Mouse (Mus musculus): ENCODE results near the gene Rrp1. TPM values are rescaled to one million over a fixed set of nuclear protein-coding genes. Genes with fewer than 3 reads are reported as not detected.

Gene Rrp1
- total and polyA plus RNA-seq, 3 experiments, result 273 to 417 TPM; not detected in 1

GRCm38 (mm10) chr10:78458348-78459111, 45.7 kb upstream of the Rrp1 start:
- H3K4me3 ChIP-seq (ENCODE audit: control insufficient read depth in 1 of 2, insufficient read depth in 1 of 2, low read depth in 2 of 2, low read length in 2 of 2), result no peak overlapping the region
- DNase-seq (ENCODE audit: low read depth, low spot score), result no peak
- H3K27me3 ChIP-seq (ENCODE audit: control insufficient read depth in 1 of 2, insufficient read depth in 2 of 2, low read length in 2 of 2), result no peaks in the 10 kb centered on the region
- H3K9ac ChIP-seq (ENCODE audit: control insufficient read depth, low read depth, low read length, poor library complexity, severe bottlenecking), result no peak overlapping the region
- peaks cover 47% of the 10 kb centered on the region for H3K79me2 ChIP-seq (ENCODE audit: control insufficient read depth, insufficient read depth, low read length, poor library complexity)
- H3K4me1 ChIP-seq (ENCODE audit: control insufficient read depth in 1 of 2, insufficient read depth in 2 of 2, low read length in 2 of 2), result peaks cover 0 to 7% of the 10 kb centered on the region in 2 experiments; a peak in 2 of 4 replicates
- peaks cover 0 to under 1% of the 10 kb centered on the region in 2 experiments; a peak in 1 of 4 replicates for H3K36me3 ChIP-seq (ENCODE audit: control insufficient read depth in 1 of 2, insufficient read depth in 2 of 2, low read length in 2 of 2)
- TF ChIP-seq RCOR1 (IDR thresholded peaks at IDR 0.05; ENCODE audit: low read depth, low read length), result no peak
- TF ChIP-seq UBTF (IDR thresholded peaks at IDR 0.05; ENCODE audit: borderline replicate concordance, insufficient read depth, low read depth, low read length), result no peak
- TF ChIP-seq ZKSCAN1 (IDR thresholded peaks at IDR 0.05; ENCODE audit: low read depth, low read length), result no peak
- TF ChIP-seq HCFC1 (IDR thresholded peaks at IDR 0.05; ENCODE audit: low read depth, low read length), result no peak
- no peak for TF ChIP-seq POLR2A (IDR thresholded peaks at IDR 0.05; ENCODE audit: control insufficient read depth in 1 of 2, insufficient read depth in 1 of 2, low read depth in 1 of 2, low read length in 2 of 2, poor library complexity in 1 of 2)
- no peak for TF ChIP-seq NELFE (IDR thresholded peaks at IDR 0.05; ENCODE audit: low read depth, low read length)
- no peak for TF ChIP-seq MAFK (IDR thresholded peaks at IDR 0.05; ENCODE audit: borderline replicate concordance, low read depth, low read length)
- no peak for TF ChIP-seq SMC3 (IDR thresholded peaks at IDR 0.05; ENCODE audit: low read depth, low read length)
- TF ChIP-seq EP300 (IDR thresholded peaks at IDR 0.05; ENCODE audit: low read depth in 1 of 2, low read length in 2 of 2), result no peak
- H3K27ac ChIP-seq (ENCODE audit: control insufficient read depth, low read depth, low read length), result no peak overlapping the region
- H3K9me3 ChIP-seq (replicated peaks; ENCODE audit: insufficient read depth, low read length), result no peaks in the 10 kb centered on the region

GRCm38 (mm10) chr10:78457495-78458347, 44.9 kb upstream of the Rrp1 start:
- TF ChIP-seq TAL1 (IDR thresholded peaks at IDR 0.05; ENCODE audit: low read length) (no peak), KAT2A (conservative IDR thresholded peaks at IDR 0.05; ENCODE audit: low read depth, low read length) (no peak), GATA1 (IDR thresholded peaks at IDR 0.05; ENCODE audit: low read depth, low read length) (no peak), RCOR1 (IDR thresholded peaks at IDR 0.05; ENCODE audit: low read depth, low read length) (no peak), CHD1 (IDR thresholded peaks at IDR 0.05; ENCODE audit: low read depth, low read length) (no peak), USF2 (IDR thresholded peaks at IDR 0.05; ENCODE audit: borderline replicate concordance in 1 of 2, insufficient read depth in 1 of 2, low read depth in 1 of 2, low read length in 2 of 2) (no peak), UBTF (IDR thresholded peaks at IDR 0.05; ENCODE audit: borderline replicate concordance, insufficient read depth, low read depth, low read length) (no peak), ETS1 (IDR thresholded peaks at IDR 0.05; ENCODE audit: low read depth, low read length) (no peak), ZC3H11A (IDR thresholded peaks at IDR 0.05; ENCODE audit: low read depth, low read length) (no peak), ELF1 (IDR thresholded peaks at IDR 0.05; ENCODE audit: low read depth, low read length) (no peak), ZMIZ1 (IDR thresholded peaks at IDR 0.05; ENCODE audit: low read depth, low read length) (no peak), MYB (IDR thresholded peaks at IDR 0.05; ENCODE audit: low read depth, low read length) (no peak)
- no peaks in the 10 kb centered on the region for H3K9me3 ChIP-seq (replicated peaks; ENCODE audit: insufficient read depth, low read length)
- H3K9ac ChIP-seq (ENCODE audit: control insufficient read depth, low read depth, low read length, poor library complexity, severe bottlenecking), result no peak overlapping the region
- no peaks in the 10 kb centered on the region for H3K27me3 ChIP-seq (ENCODE audit: control insufficient read depth in 1 of 2, insufficient read depth in 2 of 2, low read length in 2 of 2)
- no peak overlapping the region for H3K27ac ChIP-seq (ENCODE audit: control insufficient read depth, low read depth, low read length)
- H3K4me3 ChIP-seq (ENCODE audit: control insufficient read depth in 1 of 2, insufficient read depth in 1 of 2, low read depth in 2 of 2, low read length in 2 of 2), result no peak overlapping the region
- peaks cover 41% of the 10 kb centered on the region for H3K79me2 ChIP-seq (ENCODE audit: control insufficient read depth, insufficient read depth, low read length, poor library complexity)
- no peaks in the 10 kb centered on the region for H3K36me3 ChIP-seq (ENCODE audit: control insufficient read depth in 1 of 2, insufficient read depth in 2 of 2, low read length in 2 of 2)
- H3K4me1 ChIP-seq (ENCODE audit: control insufficient read depth in 1 of 2, insufficient read depth in 2 of 2, low read length in 2 of 2), result no peaks in the 10 kb centered on the region
- DNase-seq (ENCODE audit: low read depth, low spot score), result no peak
